Mouse (Mus musculus) hematopoietic stem cell, adult 5-6 weeks (primary cell): ENCODE results near the gene Polrmt. TPM values are rescaled to one million over a fixed set of nuclear protein-coding genes. Genes with fewer than 3 reads are reported as not detected.

Experiments used
- total RNA-seq: library from RNA; stranded (forward); fragments of 172-1452, 232-1000 nt; gene quantifications from 2 replicates; pipeline ENCODE4 v1.2.3, GENCODE M21; 2017

Polrmt gene
- total RNA-seq, 1 experiment from 2014 or later = 12.1 TPM

Other genes with a start within 250 kb of the Polrmt start
- 7.4 and 11.1 TPM in 2 replicates for gene Plpp2, start 212.8 kb downstream of the Polrmt start, total RNA-seq
- gene Mier2, start 191.4 kb downstream of the Polrmt start, total RNA-seq = 17.9 and 18.5 TPM in 2 replicates
- gene Theg, start 159.2 kb downstream of the Polrmt start, total RNA-seq = not detected in 2 replicates
- gene C2cd4c, start 132.6 kb downstream of the Polrmt start, total RNA-seq = 0.10 TPM in 1 of 2 replicates, not detected in the other
- gene Shc2, start 108.7 kb downstream of the Polrmt start, total RNA-seq = not detected in 2 replicates
- gene Odf3l2, start 100.8 kb downstream of the Polrmt start, total RNA-seq = not detected in 2 replicates
- not detected in 2 replicates for gene Madcam1, start 82.0 kb downstream of the Polrmt start, total RNA-seq
- gene Tpgs1, start 77.2 kb downstream of the Polrmt start, total RNA-seq = 0.50 and 7.2 TPM in 2 replicates
- gene Cdc34, start 64.4 kb downstream of the Polrmt start, total RNA-seq = 64.2 and 65.0 TPM in 2 replicates
- gene Gzmm, start 57.6 kb downstream of the Polrmt start, total RNA-seq = 0.94 TPM in 1 of 2 replicates, not detected in the other
- 203 and 235 TPM in 2 replicates for gene Bsg, start 42.1 kb downstream of the Polrmt start, total RNA-seq
- 0.44 TPM in 1 of 2 replicates, not detected in the other for gene Hcn2, start 29.9 kb downstream of the Polrmt start, total RNA-seq
- not detected in 2 replicates for gene Fgf22, start 8.5 kb upstream of the Polrmt start, total RNA-seq
- gene Rnf126, start 20.4 kb upstream of the Polrmt start, total RNA-seq = 16.1 and 21.7 TPM in 2 replicates
- 0.99 and 1.6 TPM in 2 replicates for gene Fstl3, start 30.7 kb upstream of the Polrmt start, total RNA-seq
- gene Prss57, start 44.4 kb upstream of the Polrmt start, total RNA-seq = 10.0 and 18.4 TPM in 2 replicates
- 8.8 and 12.4 TPM in 2 replicates for gene Palm, start 47.0 kb upstream of the Polrmt start, total RNA-seq
- gene Misp, start 74.4 kb upstream of the Polrmt start, total RNA-seq = 0.13 TPM in 1 of 2 replicates, not detected in the other
- gene Ptbp1, start 107.8 kb upstream of the Polrmt start, total RNA-seq = 165 and 178 TPM in 2 replicates
- 25.6 and 141 TPM in 2 replicates for gene Prtn3, start 127.9 kb upstream of the Polrmt start, total RNA-seq
- gene Plppr3, start 128.1 kb upstream of the Polrmt start, total RNA-seq = 67.8 and 93.7 TPM in 2 replicates
- gene Elane, start 139.7 kb upstream of the Polrmt start, total RNA-seq = 41.4 and 147 TPM in 2 replicates
- gene Cfd, start 144.3 kb upstream of the Polrmt start, total RNA-seq = not detected in 2 replicates
- gene Med16, start 162.3 kb upstream of the Polrmt start, total RNA-seq = 26.8 and 34.2 TPM in 2 replicates
- gene Gm26602, start 164.3 kb upstream of the Polrmt start, total RNA-seq = not detected in 2 replicates
- gene Kiss1r, start 170.4 kb upstream of the Polrmt start, total RNA-seq = 0.10 and 0.19 TPM in 2 replicates
- gene R3hdm4, start 174.6 kb upstream of the Polrmt start, total RNA-seq = 56.9 and 83.5 TPM in 2 replicates
- gene Arid3a, start 180.5 kb upstream of the Polrmt start, total RNA-seq = 7.6 and 10.1 TPM in 2 replicates
- gene Wdr18, start 213.6 kb upstream of the Polrmt start, total RNA-seq = 19.3 and 23.0 TPM in 2 replicates
- not detected in 2 replicates for gene Grin3b, start 224.1 kb upstream of the Polrmt start, total RNA-seq
- gene Tmem259, start 237.7 kb upstream of the Polrmt start, total RNA-seq = 47.4 and 59.9 TPM in 2 replicates
- gene Cnn2, start 242.0 kb upstream of the Polrmt start, total RNA-seq = 62.2 and 103 TPM in 2 replicates
- 11.5 and 15.9 TPM in 2 replicates for gene Abca7, start 249.9 kb upstream of the Polrmt start, total RNA-seq